Mouse (Mus musculus) testis, postnatal 10 days (tissue): ENCODE measurements around the gene Lrrc49.

Experiments used
- DNase-seq: peaks from one replicate; pipeline ENCODE4 v3.0.0; 2021; ENCODE audit warnings: low spot score

Gene Lrrc49

DNA sequence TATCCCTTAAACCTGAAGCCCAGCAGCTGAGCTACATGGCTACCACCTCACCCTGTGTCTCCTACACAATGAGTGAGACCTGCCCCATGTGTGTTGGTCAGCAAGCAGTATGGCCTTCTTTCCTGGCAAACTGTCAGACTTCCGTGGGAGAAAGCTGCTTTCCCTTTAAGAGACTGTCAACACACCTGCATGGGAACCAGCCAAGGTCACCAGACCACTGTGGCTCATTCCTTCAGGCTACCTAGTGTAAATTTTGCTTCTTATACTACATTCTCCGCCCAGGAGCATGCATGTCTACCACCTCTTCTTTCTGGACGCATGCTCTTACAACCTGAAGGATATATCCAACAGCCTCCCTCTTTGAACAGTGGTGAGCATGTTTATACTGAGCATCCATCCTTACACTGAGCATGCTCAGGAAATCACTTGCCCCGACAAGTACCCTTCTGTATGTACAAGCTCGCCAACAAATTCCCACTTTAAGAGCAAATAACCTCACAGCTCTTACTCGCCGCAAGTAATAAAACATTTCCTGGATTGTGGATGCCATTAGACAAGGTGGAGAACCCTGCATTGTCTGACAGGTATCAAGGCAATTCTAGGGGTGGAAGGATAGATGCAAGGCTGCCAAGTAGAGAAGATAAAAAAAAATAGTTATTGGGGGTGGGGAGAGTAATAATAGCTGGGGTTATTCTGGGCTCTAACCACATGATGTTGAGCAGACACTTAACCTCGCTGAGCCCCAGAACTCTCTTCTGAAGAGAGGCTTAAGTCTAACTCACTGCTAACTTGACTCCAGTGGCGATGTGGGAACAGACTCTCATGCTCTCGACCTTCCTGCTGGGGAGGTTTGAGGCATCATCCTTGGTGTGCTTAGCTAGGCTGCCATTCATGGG, 158.4 kb downstream of the Lrrc49 start:
- no peak for DNase-seq

DNA sequence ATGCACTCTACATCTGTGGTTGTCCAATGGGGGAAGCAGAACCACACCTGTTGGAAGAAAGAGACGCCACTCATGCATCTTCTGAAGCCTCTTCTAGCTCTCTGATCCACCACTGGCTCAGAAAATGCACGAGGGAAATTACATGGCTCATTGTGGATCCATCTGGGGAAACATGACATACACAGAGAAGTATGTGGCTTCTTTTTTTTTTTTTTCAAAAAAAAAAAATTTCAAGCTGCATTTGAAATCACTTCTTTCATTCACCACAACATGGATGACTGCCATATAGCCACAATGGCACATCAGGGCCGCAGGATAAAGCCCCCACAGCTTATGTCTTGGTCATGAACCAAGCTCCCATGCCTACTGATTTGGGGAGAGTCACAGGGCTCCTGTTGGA, 159.7 kb downstream of the Lrrc49 start:
- DNase-seq = no peak

DNA sequence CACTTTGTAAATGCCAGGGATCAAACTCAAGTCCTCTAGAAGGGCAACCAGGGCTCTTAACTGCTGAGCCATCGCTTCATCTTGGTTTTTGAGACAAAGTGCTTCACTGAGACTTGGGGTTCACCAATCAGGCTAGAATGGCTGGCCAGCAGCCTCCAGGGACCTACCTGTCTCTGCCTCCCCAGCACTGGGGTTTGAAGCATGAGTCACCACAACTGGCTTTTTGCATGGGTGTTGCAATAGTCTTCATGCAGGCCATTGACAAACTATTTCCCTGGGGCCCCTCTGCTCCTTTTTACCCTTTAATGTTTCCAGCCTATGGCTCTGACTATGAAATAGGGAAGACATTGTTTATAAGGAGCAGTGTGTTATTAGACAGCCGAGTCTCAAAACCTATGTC, 160.1 kb downstream of the Lrrc49 start:
- DNase-seq = no peak

DNA sequence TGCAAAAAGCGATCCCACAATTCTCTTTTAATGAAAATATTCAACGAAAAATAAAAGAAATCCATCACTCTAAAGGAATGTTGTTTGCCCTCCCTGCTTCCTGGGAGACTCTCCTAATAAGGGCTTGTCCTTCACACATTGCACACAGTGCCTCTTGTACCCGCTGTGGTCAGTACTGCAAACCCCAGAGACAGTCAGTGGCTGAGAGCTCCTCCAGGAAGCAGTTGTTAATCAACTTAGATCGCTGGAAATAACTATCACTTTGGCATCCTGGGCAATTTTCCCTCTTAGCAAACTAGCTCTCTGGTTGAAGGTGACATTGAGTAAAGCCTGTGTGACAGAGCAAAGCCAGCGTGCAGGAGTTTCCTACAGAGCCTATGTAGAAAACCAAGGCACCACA, 160.9 kb downstream of the Lrrc49 start:
- no peak for DNase-seq

DNA sequence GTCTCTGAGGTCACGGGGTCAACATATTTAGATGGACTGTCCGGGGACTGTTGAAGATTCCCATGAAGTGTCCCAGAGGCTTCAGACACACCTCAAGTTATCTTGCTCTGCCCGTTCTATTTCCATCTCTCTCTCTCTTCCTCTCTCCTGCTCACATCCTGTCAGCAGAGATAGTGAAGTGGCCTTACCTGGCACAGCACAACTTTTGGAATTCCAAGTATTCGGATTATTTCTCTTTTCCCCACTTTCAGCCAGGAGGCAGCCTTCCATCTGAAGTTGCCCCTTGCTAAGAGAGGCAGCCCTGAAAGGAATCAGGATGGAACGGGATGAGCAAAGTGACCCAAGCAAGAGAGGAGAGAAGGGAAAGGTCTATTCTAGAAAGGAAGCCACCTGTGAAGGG, 161.8 kb downstream of the Lrrc49 start:
- no peak for DNase-seq

DNA sequence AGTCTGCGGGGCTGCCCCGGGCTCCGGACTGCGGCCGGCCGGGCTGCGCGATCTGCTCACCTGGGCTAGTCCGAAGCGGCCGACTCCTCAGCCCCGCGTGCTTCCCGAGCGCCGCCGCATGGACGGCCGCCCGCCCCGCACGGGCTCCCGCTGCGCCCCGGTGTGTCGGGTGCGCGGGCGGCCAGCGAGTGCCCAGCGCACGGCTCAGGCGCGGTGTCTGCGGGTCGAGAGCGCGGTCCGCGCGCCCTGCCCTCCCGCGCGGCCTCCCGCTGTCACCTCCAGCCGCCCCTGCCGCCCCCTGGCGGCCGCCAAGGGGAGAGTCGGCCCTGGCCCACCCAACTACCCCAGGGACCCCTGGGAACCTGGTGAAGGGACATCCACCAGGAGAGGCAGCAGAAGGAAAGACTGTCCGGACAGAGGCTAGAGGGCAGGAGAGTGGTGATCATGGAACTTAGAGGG, 166.1 kb downstream of the Lrrc49 start, which contains the start of gene Thsd4:
TSS of gene Thsd4 (minus strand) at position 241 of the 459 bp plus-strand sequence.
- peak; percentile 81 for DNase-seq

DNA sequence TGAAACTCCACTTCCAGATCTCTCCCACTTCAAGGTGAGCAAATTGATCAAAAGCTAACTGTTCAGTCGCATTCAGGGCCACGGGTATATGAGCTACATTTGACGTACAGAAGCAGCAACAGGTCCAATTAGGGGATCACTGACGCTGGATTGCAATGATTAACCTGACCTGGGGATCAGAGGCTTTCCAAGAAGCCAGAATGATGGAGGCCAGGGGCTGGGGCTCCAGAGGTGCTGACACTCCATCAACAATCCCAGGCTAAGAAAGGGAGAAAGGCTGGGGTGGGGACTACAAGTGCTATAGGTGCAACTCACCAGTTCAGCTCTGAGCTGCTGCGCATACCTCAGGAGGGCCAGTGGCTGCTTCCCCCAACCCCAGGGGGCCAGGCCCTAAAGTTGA, 166.8 kb downstream of the Lrrc49 start:
- no peak for DNase-seq

- DNase-seq = no peak
Observed at GRCm38 (mm10) chr9:60519601-60520000, 168.4 kb downstream of the Lrrc49 start.
